Mouse (Mus musculus) layer of hippocampus, postnatal 14 days (tissue): ENCODE data around the gene Zgrf1. TPM values are rescaled to one million over a fixed set of nuclear protein-coding genes. Genes with fewer than 3 reads are reported as not detected.

Experiments used
- DNase-seq, 2 experiments: peaks; one replicate each; pipeline ENCODE4 v3.0.0; 2021 to 2022; ENCODE audit warnings: low spot score in 2 of 2, mixed read lengths in 1 of 2
- microRNA-seq, 2 experiments: library from miRNA; unstranded; fragments of <30 nt; microRNA quantifications; one replicate each; pipeline ENCODE4 v1.2.0; 2021
- total RNA-seq, 2 experiments: library from RNA; stranded (reverse); gene quantifications; 2 replicates each; pipeline ENCODE4 v1.2.3; 2021

Zgrf1 gene
- total RNA-seq, 2 experiments from 2014 or later = 2.6 to 3.4 TPM

DNA sequence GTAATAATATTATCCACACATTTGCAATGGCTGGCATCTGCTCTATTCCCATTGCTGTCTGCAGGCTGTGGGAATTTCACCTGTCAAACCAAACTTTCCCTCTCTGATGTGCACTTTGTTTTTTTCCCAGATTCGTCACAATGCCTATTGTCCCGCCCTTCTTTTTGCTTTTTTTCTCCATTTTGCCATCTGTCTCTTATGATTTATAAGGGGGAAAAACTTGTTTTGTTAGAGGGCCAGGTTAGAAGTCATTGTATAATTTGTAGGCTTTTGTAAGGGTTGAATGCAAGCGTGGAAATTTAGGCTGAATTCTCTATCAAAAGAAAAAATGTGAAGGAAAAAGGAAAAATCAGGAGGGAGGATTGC lies 81.7 kb downstream of the Zgrf1 start:
- DNase-seq = no peak

DNA sequence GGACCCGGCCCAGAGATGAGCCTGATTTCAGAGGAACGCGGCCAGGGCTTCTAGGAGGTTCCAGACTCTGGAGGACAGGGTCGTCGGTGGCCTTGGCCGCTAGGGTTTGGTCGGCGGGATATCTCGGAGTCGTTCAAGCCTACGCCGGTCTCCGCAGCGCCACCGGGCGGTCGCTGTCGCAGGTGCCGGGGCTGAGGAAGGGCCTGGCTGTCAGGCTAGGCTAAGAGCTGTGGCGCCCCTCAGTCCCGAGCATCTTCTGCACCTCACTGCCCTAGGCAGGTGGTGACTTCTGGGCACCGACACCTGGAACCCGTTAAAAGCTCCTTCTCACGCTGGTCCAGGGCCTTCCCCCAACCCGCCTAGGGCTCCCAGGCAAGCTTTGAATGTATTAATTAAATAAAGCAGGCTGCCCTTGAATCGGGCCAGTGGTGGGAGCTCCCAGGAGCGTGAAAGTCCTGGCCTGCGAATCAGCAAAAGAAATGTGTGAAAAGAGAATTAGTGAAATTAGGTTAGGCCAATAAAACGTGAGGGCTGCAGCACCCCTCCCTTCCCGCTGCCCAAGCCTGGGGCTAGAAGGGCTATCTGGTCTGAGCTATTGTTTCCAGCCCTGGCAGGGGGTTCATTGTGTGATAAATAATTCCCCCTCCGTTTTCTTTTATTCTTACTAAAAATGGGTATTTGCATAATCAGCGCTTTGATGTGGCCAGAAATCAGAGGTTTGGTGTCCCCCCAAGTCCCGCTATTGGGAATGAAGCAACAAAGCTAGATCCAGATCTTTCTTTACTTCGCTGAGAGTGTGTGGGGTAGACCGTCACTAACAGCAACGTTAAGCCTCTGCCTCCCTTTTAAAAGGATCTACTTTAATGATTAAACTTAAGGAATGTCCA lies 86.8 kb downstream of the Zgrf1 start:
- no peak for DNase-seq

DNA sequence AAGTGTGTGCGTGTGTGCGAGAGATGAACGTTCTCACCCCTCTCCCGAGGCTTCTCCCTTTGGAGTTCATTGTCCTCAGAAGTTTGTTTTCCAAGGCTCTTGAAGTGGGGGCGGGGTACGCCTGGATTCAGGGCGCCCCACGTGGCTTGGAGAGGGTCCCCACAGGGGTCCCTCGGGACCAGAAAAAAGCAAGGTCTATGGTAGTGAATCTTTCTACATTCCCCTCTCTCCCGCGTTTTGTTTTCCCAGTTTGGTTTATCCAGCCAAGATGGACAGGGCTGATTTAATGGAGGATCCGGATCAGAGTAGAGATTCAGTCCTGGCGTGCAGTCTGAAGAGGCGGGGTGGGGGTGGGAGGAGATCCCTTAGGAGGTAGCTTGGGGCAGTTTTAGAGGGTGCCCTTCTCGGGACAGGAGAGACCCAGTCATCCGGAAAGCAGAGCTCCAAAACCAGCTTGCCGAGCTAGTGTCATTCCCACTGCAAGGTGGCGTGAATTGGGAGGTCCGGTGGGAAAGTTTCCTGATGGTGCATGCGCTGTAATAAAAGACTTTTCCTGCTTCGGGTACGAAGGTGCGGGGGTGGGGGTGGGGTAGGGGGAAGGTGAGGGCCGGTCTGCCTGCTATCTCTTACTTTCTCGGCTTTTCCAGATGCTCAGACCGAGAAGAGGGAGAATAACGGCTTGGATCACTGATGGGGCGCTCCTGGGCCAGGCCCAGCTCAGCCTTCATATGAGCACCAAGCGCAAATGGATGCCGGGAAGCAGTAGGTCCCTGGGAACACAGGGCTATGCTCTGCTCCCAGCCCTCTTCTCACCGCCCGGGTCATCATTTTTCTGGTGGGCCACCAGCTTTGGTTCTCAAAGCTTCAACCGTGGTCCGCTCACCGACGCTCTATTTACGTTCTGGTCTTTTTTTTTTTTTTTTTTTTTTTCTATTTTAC lies 87.7 kb downstream of the Zgrf1 start:
- DNase-seq = no peak

DNA sequence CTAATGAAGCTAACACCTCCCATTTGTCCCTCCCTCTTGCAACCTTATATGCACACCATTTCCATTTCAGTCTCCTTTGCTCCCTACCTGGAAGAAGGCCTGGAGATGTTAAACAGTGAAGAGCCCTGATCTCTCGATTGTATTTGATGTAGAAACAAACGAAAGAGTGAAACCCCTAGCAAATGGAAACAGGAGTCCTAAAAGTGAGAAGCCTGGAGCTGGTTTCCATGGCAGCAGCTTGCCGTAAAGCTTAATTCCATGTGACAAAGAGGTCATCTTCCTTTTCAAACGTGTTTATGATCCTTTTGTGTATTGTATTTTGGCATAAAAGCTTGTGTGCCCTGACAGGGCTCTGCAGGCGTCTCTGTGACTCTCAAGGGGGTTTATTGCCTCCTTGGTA lies 88.9 kb downstream of the Zgrf1 start:
- no peak for DNase-seq

DNA sequence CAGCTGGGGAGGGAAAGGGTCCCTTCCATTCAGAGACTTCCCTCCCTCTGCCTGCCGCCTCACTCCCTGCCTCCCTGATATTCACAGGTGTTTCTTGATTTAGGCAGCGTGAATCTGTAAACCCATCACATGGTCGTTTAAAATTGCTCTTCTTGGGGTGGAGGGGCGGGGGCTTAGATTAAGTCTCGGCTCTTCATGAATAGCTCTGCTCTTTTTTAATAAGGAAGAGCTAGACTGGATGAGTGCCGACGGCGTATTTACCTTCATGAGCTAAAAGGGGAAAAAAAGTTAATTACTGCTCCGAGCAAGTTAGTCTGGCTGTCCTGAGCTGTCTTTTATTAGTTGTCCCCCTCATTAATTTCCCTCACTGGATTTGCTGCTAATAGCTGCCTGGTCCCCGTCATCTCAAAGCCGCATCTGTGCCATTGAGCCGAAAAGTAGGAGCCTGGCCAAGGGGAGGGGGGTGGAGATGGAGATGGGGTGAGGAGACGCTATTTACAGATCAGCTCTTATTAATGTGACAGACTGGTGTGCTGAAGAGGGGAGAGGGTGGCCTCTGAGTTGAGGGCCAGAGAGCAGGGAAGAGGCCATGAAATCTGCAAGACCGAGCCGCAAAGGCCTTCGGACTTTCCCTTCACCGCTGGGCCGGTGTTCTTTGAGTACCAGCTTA lies 93.0 kb downstream of the Zgrf1 start:
- DNase-seq = no peak

DNA sequence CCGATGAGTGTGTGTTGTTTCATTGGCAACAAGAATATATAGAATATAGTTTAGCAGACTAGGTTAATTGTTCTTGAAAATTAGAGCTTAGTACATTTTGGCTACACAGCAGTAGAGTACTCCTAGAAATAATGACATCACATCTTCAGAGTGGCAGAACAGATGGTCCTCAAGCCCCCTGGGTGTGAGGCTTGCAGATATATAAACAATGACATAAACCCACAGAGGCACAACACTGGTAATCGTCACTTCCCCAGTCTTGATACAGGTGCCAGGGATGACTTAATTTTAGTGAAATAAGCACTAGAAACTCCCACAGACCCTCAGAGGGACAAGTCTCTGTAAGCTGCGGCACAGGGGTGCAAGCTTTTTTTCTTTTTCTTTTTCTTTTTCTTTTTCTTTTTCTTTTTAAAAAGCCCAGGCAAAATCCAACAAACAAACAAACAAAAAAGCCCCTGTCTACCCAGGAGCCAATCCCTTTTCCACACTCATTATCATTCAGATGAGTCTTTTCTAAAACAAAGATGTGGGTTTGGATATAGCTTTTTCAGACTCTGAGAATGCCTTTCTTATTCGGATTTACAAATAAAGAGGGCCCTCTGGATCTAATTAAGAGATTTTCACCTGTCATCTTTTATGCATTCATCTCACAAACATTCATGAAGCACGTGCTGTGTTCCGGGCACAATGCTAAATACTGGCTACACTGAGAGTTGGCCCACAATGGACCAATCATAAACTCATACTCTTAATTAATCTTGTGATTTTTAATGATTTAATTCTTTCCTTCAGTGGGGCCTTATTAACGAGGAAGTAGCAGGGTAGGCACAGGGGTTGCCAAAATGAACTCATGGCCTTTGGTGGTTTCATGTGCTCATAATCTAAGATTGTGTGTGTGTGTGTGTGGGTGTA lies 98.7 kb downstream of the Zgrf1 start:
- no peak for DNase-seq

DNA sequence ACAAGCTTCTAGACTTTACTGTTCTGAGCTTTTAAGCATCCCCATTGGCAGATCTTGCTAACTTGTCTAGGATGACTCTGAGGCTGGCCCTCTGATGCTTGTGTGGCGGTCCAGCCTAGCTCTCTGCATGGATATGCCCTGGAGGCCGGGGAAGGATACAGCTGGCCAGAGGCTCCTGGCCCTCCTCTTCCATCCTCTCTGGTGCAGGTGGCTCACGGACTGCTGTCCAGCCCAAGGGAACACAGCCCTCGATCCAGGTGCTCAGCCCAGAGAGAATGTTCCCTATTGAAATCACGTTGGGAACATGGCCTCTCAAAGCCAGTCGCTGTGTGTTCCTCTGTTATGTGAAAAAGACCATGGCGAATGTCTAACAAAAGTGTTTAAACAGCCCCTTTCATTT lies 107.4 kb downstream of the Zgrf1 start:
- no peak for DNase-seq

DNA sequence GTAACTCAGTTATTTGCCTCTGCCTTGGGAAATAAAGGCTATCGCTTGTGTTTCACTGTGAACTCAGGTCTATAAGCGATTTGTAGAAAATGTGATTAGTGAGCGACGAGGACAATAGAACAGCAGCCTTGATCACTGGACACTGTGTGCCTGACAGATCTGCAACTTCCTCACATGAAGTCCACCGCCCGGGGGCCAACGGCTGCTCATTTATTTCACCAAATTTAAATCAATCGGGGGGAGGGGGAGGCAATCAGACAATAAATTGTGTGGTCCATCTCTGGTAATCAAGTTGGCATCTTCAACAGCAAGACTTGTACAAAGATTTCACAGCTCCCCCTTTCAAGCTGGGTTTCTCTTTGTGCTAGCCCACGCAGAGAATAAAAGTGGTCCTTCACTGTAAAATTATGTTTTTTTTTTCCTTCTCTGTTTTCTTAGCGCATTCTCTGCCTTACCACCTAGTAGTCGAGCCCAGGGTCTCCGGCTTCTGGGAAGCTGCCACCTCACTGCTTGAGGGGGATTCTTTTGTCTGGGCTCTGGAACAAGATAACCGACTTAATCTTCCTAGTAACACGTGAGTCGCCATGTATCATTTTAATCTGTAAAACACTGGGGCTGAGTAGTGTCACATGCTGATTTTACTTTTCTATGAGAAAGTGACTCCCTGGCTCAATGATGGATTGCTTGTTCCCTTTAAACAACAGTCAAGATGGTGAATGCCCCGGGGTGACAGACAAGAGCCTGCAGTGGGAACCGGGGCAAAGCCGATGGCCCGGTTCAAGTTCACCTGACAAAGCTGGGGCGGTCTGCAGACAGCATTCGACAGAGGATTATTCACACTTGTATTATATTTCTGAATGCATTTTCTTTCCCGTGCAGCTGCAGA lies 108.6 kb downstream of the Zgrf1 start:
- no peak for DNase-seq

Small RNA genes within 50 kb of the gene (microRNA-seq; reads per million reads assigned to microRNA genes)
- gene Mir302a (0.57 to 0.68 reads per million in 2 experiments), gene Mir302b (0 to 0.45 reads per million in 2 experiments), gene Mir302c (0 reads per million in 2 experiments), gene Mir302d (0.85 to 2.5 reads per million in 2 experiments), gene Mir367 (0 reads per million in 2 experiments)

Other genes with a start within 250 kb of the Zgrf1 start
- gene Ank2, start 54.1 kb upstream of the Zgrf1 start, total RNA-seq = 100 to 1,000 TPM; 837 to 918 TPM
- 10 to 100 TPM; 14.6 to 16.5 TPM for gene Larp7, start 140 bp upstream of the Zgrf1 start, total RNA-seq
- gene Neurog2, start 79.6 kb downstream of the Zgrf1 start, total RNA-seq = 1 to 10 TPM; 2.4 to 2.8 TPM
- 10 to 100 TPM; 11.4 to 13.3 TPM for gene Alpk1, start 227.0 kb downstream of the Zgrf1 start, total RNA-seq
- 1 to 10 TPM; 4.2 to 5.0 TPM for gene Tifa, start 236.3 kb downstream of the Zgrf1 start, total RNA-seq